Mouse (Mus musculus): ENCODE measurements around the gene Ndufv3. TPM values are rescaled to one million over a fixed set of nuclear protein-coding genes. Genes with fewer than 3 reads are reported as not detected.

Gene Ndufv3
- polyA plus RNA-seq (2014; fragmentation: Illumina TruSeq; extraction: RNeasy Lipid Tissue Mini Kit (QIAGEN cat#74804); ENCODE audit: low read depth, low replicate concordance): 44.7 TPM

GRCm38 (mm10) chr17:31519946-31520838 is at the start of gene Ndufv3, which contains the start of gene Wdr4:
Gene Ndufv3, plus strand, starts transcription at chr17:31520115.
Gene Wdr4, minus strand, starts transcription at chr17:31519980.

GRCm38 (mm10) chr17:31564015-31564857 is 44.3 kb downstream of the Ndufv3 start, which contains the start of gene Pknox1:
Gene Pknox1, plus strand, starts transcription at chr17:31564734.

Other genes starting within 250 kb of the Ndufv3 start
- gene Rsph1, start 242.7 kb upstream of the Ndufv3 start, polyA plus RNA-seq (2014; fragmentation: Illumina TruSeq; extraction: RNeasy Lipid Tissue Mini Kit (QIAGEN cat#74804); ENCODE audit: low read depth, low replicate concordance): 1.3 TPM
- gene Slc37a1, start 233.3 kb upstream of the Ndufv3 start, polyA plus RNA-seq (2014; fragmentation: Illumina TruSeq; extraction: RNeasy Lipid Tissue Mini Kit (QIAGEN cat#74804); ENCODE audit: low read depth, low replicate concordance): 13.0 TPM
- 52.2 TPM for gene Pde9a, start 133.9 kb upstream of the Ndufv3 start, polyA plus RNA-seq (2014; fragmentation: Illumina TruSeq; extraction: RNeasy Lipid Tissue Mini Kit (QIAGEN cat#74804); ENCODE audit: low read depth, low replicate concordance)
- gene Wdr4, start 135 bp upstream of the Ndufv3 start, polyA plus RNA-seq (2014; fragmentation: Illumina TruSeq; extraction: RNeasy Lipid Tissue Mini Kit (QIAGEN cat#74804); ENCODE audit: low read depth, low replicate concordance): 3.8 TPM
- gene Pknox1, start 44.6 kb downstream of the Ndufv3 start, polyA plus RNA-seq (2014; fragmentation: Illumina TruSeq; extraction: RNeasy Lipid Tissue Mini Kit (QIAGEN cat#74804); ENCODE audit: low read depth, low replicate concordance): 5.7 TPM
- gene Cbs, start 117.1 kb downstream of the Ndufv3 start, polyA plus RNA-seq (2014; fragmentation: Illumina TruSeq; extraction: RNeasy Lipid Tissue Mini Kit (QIAGEN cat#74804); ENCODE audit: low read depth, low replicate concordance): 7.3 TPM
- 84.8 TPM for gene U2af1, start 138.8 kb downstream of the Ndufv3 start, polyA plus RNA-seq (2014; fragmentation: Illumina TruSeq; extraction: RNeasy Lipid Tissue Mini Kit (QIAGEN cat#74804); ENCODE audit: low read depth, low replicate concordance)
- gene Cryaa, start 157.7 kb downstream of the Ndufv3 start, polyA plus RNA-seq (2014; fragmentation: Illumina TruSeq; extraction: RNeasy Lipid Tissue Mini Kit (QIAGEN cat#74804); ENCODE audit: low read depth, low replicate concordance): not detected

All from sigmoid colon, adult 10 weeks (tissue).